Mouse (Mus musculus) frontal cortex, postnatal 10 days (tissue): ENCODE measurements around the gene Ccp110.

Experiments used
- DNase-seq, 2 experiments: peaks; one replicate each; pipeline ENCODE4 v3.0.0; 2022; ENCODE audit warnings: low spot score in 2 of 2, mixed read lengths in 1 of 2

The Ccp110 gene

GRCm38 (mm10) chr7:118728846-118729587 lies 16.7 kb downstream of the Ccp110 start:
- no peak for DNase-seq

- DNase-seq = no peak
These were observed 19.4 kb downstream of the Ccp110 start for GRCm38 (mm10) chr7:118731781-118732180.

GRCm38 (mm10) chr7:118733225-118733624 lies 20.9 kb downstream of the Ccp110 start:
- no peak for DNase-seq

- no peak for DNase-seq
These were observed 26.4 kb downstream of the Ccp110 start for GRCm38 (mm10) chr7:118738730-118739129.

- peak; percentile 73 to 81 for DNase-seq
These were observed 27.7 kb downstream of the Ccp110 start, which contains the start of gene Vps35l for GRCm38 (mm10) chr7:118739975-118740531. TSS of gene Vps35l (plus strand) at chr7:118740226.

- DNase-seq = peak; percentile 92 to 96
These were observed 28.4 kb downstream of the Ccp110 start for GRCm38 (mm10) chr7:118740532-118741338.

- no peak for DNase-seq
These were observed 29.9 kb downstream of the Ccp110 start for GRCm38 (mm10) chr7:118742278-118742677.

- no peak for DNase-seq
These were observed 32.4 kb downstream of the Ccp110 start for GRCm38 (mm10) chr7:118744766-118745165.

- peak; percentile 29 to 42 for DNase-seq
These were observed 35.7 kb downstream of the Ccp110 start for GRCm38 (mm10) chr7:118747891-118748672.

GRCm38 (mm10) chr7:118749706-118750105 lies 37.4 kb downstream of the Ccp110 start:
- no peak for DNase-seq

- no peak for DNase-seq
These were observed 39.3 kb downstream of the Ccp110 start for GRCm38 (mm10) chr7:118751625-118752024.

GRCm38 (mm10) chr7:118755756-118756155 lies 43.4 kb downstream of the Ccp110 start:
- DNase-seq = no peak

GRCm38 (mm10) chr7:118756490-118757265 lies 44.3 kb downstream of the Ccp110 start:
- no peak for DNase-seq

- no peak for DNase-seq
These were observed 46.0 kb downstream of the Ccp110 start for GRCm38 (mm10) chr7:118758369-118758768.

- DNase-seq = no peak
These were observed 47.0 kb downstream of the Ccp110 start for GRCm38 (mm10) chr7:118759372-118759771.

GRCm38 (mm10) chr7:118763939-118764338 lies 51.6 kb downstream of the Ccp110 start:
- DNase-seq = no peak

GRCm38 (mm10) chr7:118764725-118765124 lies 52.4 kb downstream of the Ccp110 start:
- no peak for DNase-seq

- DNase-seq = no peak
These were observed 53.3 kb downstream of the Ccp110 start for GRCm38 (mm10) chr7:118765604-118766003.

GRCm38 (mm10) chr7:118766119-118766833 lies 53.9 kb downstream of the Ccp110 start:
- peak in 1 of 2 experiments; percentile 52 for DNase-seq

GRCm38 (mm10) chr7:118766834-118767224 lies 54.5 kb downstream of the Ccp110 start:
- no peak for DNase-seq
